Mouse (Mus musculus) limb, embryonic 13.5 days (tissue): Measurements from ENCODE around the gene Pex11g. TPM values are rescaled to one million over a fixed set of nuclear protein-coding genes. Genes with fewer than 3 reads are reported as not detected.

Source experiments
- ATAC-seq: fragments of 200-750 bp; cut with Nextera tagmentation; 2 replicates; pipeline ENCODE4 v1.8.0; 2017; ENCODE audit warnings: low read depth, moderate number of reproducible peaks, moderate TSS enrichment; ENCODE audit not compliant: low FRiP score
- H3K27ac ChIP-seq: fragments of 300-500 bp; sonication (generic); 2 replicates; pipeline ENCODE4 v1.5.1; 2015; ENCODE audit warnings: inconsistent platforms, mild to moderate bottlenecking, moderate library complexity
- H3K27me3 ChIP-seq: fragments of 300-500 bp; sonication (generic); 2 replicates; pipeline ENCODE4 v1.6.1; 2015; ENCODE audit warnings: mild to moderate bottlenecking, inconsistent platforms
- H3K36me3 ChIP-seq: fragments of 300-500 bp; sonication (generic); 2 replicates; pipeline ENCODE4 v1.6.1; 2015; ENCODE audit warnings: inconsistent platforms, mild to moderate bottlenecking, moderate library complexity
- H3K4me1 ChIP-seq: fragments of 300-500 bp; sonication (generic); 2 replicates; pipeline ENCODE4 v1.6.1; 2015; ENCODE audit warnings: inconsistent platforms
- H3K4me2 ChIP-seq: fragments of 300-500 bp; sonication (generic); replicated peaks from 2 replicates; pipeline ENCODE4 v1.6.1; 2015; ENCODE audit warnings: inconsistent platforms, mild to moderate bottlenecking, moderate library complexity
- H3K4me3 ChIP-seq: fragments of 300-500 bp; sonication (generic); 2 replicates; pipeline ENCODE4 v1.5.1; 2015; ENCODE audit warnings: moderate library complexity, mild to moderate bottlenecking, inconsistent platforms
- H3K9ac ChIP-seq: fragments of 300-500 bp; sonication (generic); 2 replicates; pipeline ENCODE4 v1.6.1; 2015; ENCODE audit warnings: mild to moderate bottlenecking, inconsistent platforms
- H3K9me3 ChIP-seq: fragments of 300-500 bp; sonication (generic); 2 replicates; pipeline ENCODE4 v1.6.1; 2016; ENCODE audit warnings: inconsistent platforms
- WGBS: fragments of 180-500 bp; shearing (Covaris S2); methylation state at CpG from one replicate; pipeline ENCODE4 v1.1.7; 2015; 5-methylcytosine and 5-hydroxymethylcytosine counted together
- polyA plus RNA-seq: library from polyadenylated mRNA; unstranded; fragments of >200 nt; fragmentation: Nextera tagmentation; extraction: Ambion mirVana; gene quantifications from 2 replicates; pipeline ENCODE4 v1.2.1, GENCODE M21; 2015

Pex11g gene
- 4.5 and 6.3 TPM in 2 replicates for polyA plus RNA-seq

GRCm38 (mm10) chr8:3467006-3467885, at the start of gene Pex11g:
Gene Pex11g (minus strand): TSS chr8:3467680.
- WGBS, result 7% methylated on average over 32 of the region's 32 CpGs
- peak within 1 kb of the TSS; percentile 53 for H3K4me3 ChIP-seq
- peaks cover 12% of the 10 kb centered on the region; the same call in 1 of the 2 replicates for H3K4me1 ChIP-seq
- H3K9me3 ChIP-seq, result no peaks in the 10 kb centered on the region
- H3K27ac ChIP-seq, result peak within 1 kb of the TSS; percentile 73; the same call in 1 of the 2 replicates
- H3K9ac ChIP-seq, result peak within 1 kb of the TSS; percentile 71
- no peaks in the 10 kb centered on the region for H3K36me3 ChIP-seq
- no peaks in the 10 kb centered on the region for H3K27me3 ChIP-seq
- ATAC-seq, result peak; percentile 91
- peak within 1 kb of the TSS; percentile 67 for H3K4me2 ChIP-seq

- peak overlapping the region; percentile 6; the same call in 1 of the 2 replicates for H3K27ac ChIP-seq
Measured at GRCm38 (mm10) chr8:3517117-3517495, 49.6 kb upstream of the Pex11g start.

GRCm38 (mm10) chr8:3516450-3517116, 49.1 kb upstream of the Pex11g start:
- ATAC-seq, result peak; percentile 86
- Histone ChIP-seq H3K9me3 (no peaks in the 10 kb centered on the region), H3K27me3 (no peaks in the 10 kb centered on the region), H3K27ac (peak overlapping the region; percentile 78), H3K9ac (peak overlapping the region; percentile 73), H3K4me1 (peaks cover 15% of the 10 kb centered on the region), H3K36me3 (peaks cover 32% of the 10 kb centered on the region), H3K4me2 (peak overlapping the region; percentile 98), H3K4me3 (peak overlapping the region; percentile 69)
- 1% methylated on average over 36 of the region's 36 CpGs for WGBS

More at GRCm38 (mm10) chr8:3517117-3517495, 49.6 kb upstream of the Pex11g start:
- H3K4me3 ChIP-seq, result peak overlapping the region; percentile 69
- peak overlapping the region; percentile 71 for H3K9ac ChIP-seq
- WGBS, result 3% methylated on average over 16 of the region's 16 CpGs
- H3K9me3 ChIP-seq, result no peaks in the 10 kb centered on the region
- ATAC-seq, result peak; percentile 17
- H3K27me3 ChIP-seq, result no peaks in the 10 kb centered on the region
- H3K4me2 ChIP-seq, result peak overlapping the region; percentile 98
- H3K4me1 ChIP-seq, result peaks cover 15% of the 10 kb centered on the region
- peaks cover 32% of the 10 kb centered on the region for H3K36me3 ChIP-seq

- peak overlapping the region; percentile 78 for H3K27ac ChIP-seq
- H3K4me1 ChIP-seq, result peaks cover 15% of the 10 kb centered on the region
- H3K27me3 ChIP-seq, result no peaks in the 10 kb centered on the region
- peak; percentile 13 for ATAC-seq
- peaks cover 34% of the 10 kb centered on the region for H3K36me3 ChIP-seq
- H3K9ac ChIP-seq, result peak overlapping the region; percentile 73
- peak overlapping the region; percentile 98 for H3K4me2 ChIP-seq
- under 1% methylated on average over 25 of the region's 25 CpGs for WGBS
- H3K4me3 ChIP-seq, result peak overlapping the region; percentile 69
- H3K9me3 ChIP-seq, result no peaks in the 10 kb centered on the region
Measured at GRCm38 (mm10) chr8:3515771-3516417, 48.4 kb upstream of the Pex11g start.

GRCm38 (mm10) chr8:3515260-3515671, 47.8 kb upstream of the Pex11g start, which contains the start of gene Pnpla6:
Gene Pnpla6 (plus strand): TSS chr8:3515384.
- peak within 1 kb of the TSS; percentile 69 for H3K4me3 ChIP-seq
- H3K4me1 ChIP-seq, result peaks cover 15% of the 10 kb centered on the region
- peaks cover 40% of the 10 kb centered on the region for H3K36me3 ChIP-seq
- peak within 1 kb of the TSS; percentile 78 for H3K27ac ChIP-seq
- peak within 1 kb of the TSS; percentile 98 for H3K4me2 ChIP-seq
- WGBS, result 0% methylated on average over 25 of the region's 25 CpGs
- peak; percentile 79 for ATAC-seq
- H3K27me3 ChIP-seq, result no peaks in the 10 kb centered on the region
- H3K9me3 ChIP-seq, result no peaks in the 10 kb centered on the region
- peak within 1 kb of the TSS; percentile 73 for H3K9ac ChIP-seq

GRCm38 (mm10) chr8:3514681-3515247, 47.3 kb upstream of the Pex11g start:
- Histone ChIP-seq H3K27ac (peak overlapping the region; percentile 73; the same call in 1 of the 2 replicates), H3K36me3 (peaks cover 44% of the 10 kb centered on the region), H3K9me3 (no peaks in the 10 kb centered on the region), H3K4me1 (peaks cover 15% of the 10 kb centered on the region), H3K27me3 (no peaks in the 10 kb centered on the region), H3K9ac (no peak overlapping the region; the same call in 1 of the 2 replicates), H3K4me3 (peak overlapping the region; percentile 69), H3K4me2 (peak overlapping the region; percentile 98)
- WGBS, result 25% methylated on average over 13 of the region's 13 CpGs
- no peak; the same call in 1 of the 2 replicates for ATAC-seq

GRCm38 (mm10) chr8:3507979-3508754, 40.7 kb upstream of the Pex11g start:
- no peak for ATAC-seq
- Histone ChIP-seq H3K4me2 (no peak overlapping the region), H3K36me3 (peaks cover 79% of the 10 kb centered on the region), H3K27ac (no peak overlapping the region), H3K4me1 (no peaks in the 10 kb centered on the region), H3K4me3 (no peak overlapping the region), H3K9ac (no peak overlapping the region), H3K9me3 (no peaks in the 10 kb centered on the region), H3K27me3 (no peaks in the 10 kb centered on the region)
- 94% methylated on average over 6 of the region's 6 CpGs for WGBS

- WGBS, result 49% methylated on average over 4 of the region's 4 CpGs
- Histone ChIP-seq H3K36me3 (peaks cover 35% of the 10 kb centered on the region), H3K4me3 (no peak overlapping the region), H3K27me3 (no peaks in the 10 kb centered on the region), H3K4me2 (no peak overlapping the region), H3K4me1 (peaks cover 27% of the 10 kb centered on the region), H3K27ac (no peak overlapping the region), H3K9me3 (no peaks in the 10 kb centered on the region), H3K9ac (peak overlapping the region; percentile 35; the same call in 1 of the 2 replicates)
- no peak for ATAC-seq
Measured at GRCm38 (mm10) chr8:3502217-3502616, 34.7 kb upstream of the Pex11g start.

- Histone ChIP-seq H3K9ac (peak within 1 kb of the TSS; percentile 84), H3K4me2 (peak within 1 kb of the TSS; percentile 77), H3K27me3 (no peaks in the 10 kb centered on the region), H3K27ac (peak within 1 kb of the TSS; percentile 92), H3K4me1 (peaks cover 32% of the 10 kb centered on the region), H3K4me3 (peak within 1 kb of the TSS; percentile 75), H3K9me3 (peaks cover 13% of the 10 kb centered on the region), H3K36me3 (peaks cover 35% of the 10 kb centered on the region)
- under 1% methylated on average over 68 of the region's 70 CpGs for WGBS
- peak; percentile 92 for ATAC-seq
Measured at GRCm38 (mm10) chr8:3500235-3501090, 33.0 kb upstream of the Pex11g start, which contains the start of gene Mcoln1. Gene Mcoln1 (plus strand): TSS chr8:3500457.

GRCm38 (mm10) chr8:3499751-3500150, 32.3 kb upstream of the Pex11g start:
- ATAC-seq, result no peak; the same call in 1 of the 2 replicates
- peak overlapping the region; percentile 77 for H3K4me2 ChIP-seq
- peaks cover 19% of the 10 kb centered on the region for H3K9me3 ChIP-seq
- peak overlapping the region; percentile 84 for H3K9ac ChIP-seq
- peak overlapping the region; percentile 92 for H3K27ac ChIP-seq
- H3K4me3 ChIP-seq, result peak overlapping the region; percentile 75
- H3K27me3 ChIP-seq, result no peaks in the 10 kb centered on the region
- peaks cover 41% of the 10 kb centered on the region for H3K36me3 ChIP-seq
- peaks cover 32% of the 10 kb centered on the region for H3K4me1 ChIP-seq
- 3% methylated on average over 8 of the region's 8 CpGs for WGBS
